Mouse (Mus musculus): ENCODE results near the gene Stk39.

Gene Stk39

DNA sequence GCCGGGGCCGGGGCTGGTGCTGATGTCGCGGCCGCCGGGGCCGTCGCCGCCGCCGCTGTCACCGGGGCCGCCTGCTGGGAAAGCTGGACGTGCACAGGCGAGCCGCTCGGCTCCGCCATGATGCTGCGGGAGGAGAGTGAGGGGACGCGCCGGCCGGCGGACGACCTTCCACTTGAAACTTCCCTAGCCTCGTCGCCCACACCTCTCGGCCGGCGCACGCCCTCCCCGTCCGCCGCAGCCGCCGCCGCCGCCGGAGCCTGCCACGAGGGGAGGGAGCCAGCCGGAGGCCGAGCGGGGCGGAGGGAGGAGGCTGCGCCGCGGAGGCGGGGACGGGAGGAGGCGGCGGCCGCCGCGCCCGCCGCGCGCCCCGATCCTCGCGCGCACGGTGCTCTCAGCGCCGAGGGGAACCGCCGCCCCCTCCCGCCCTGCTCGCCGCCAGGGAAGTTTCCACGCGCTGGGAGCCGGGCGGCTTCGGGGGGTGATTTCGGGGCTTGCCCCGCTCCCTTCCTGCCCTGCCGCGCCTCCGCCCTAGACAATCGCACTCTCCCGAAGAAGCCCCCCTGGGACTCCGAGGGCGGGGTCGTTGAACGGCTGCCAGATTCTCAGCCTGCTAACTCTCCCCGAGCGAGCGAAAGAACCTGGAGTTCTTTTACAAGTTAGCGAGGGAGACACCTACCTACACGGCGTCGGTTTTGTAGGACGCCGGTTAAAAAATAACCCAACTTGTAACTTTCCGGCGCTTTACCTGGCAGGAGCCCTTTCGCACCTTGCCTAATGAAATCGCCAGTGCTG is at the start of gene Stk39:
Gene Stk39 (minus strand): TSS at position 510 of the 792 bp plus-strand sequence.
- peak; percentile 82 to 84 for DNase-seq

DNA sequence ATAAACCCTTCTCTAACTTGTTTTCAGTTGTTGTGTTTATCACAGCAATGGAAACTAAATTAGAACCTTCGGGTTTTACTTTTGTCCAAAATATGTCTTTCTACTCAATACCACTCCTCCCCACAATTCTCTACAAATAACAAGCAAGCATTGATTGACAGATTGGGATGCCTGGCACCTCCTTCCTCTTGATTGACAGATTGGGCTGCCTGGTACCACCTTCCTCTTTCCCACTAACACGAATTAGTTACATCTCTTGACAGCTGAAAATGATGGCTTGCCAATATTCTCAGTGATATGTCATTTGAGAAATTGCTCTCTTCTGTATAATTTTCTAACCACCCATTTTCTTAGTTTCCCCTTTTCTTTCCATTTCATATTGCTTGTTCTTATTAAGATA is 43.3 kb upstream of the Stk39 start:
- no peak for DNase-seq

DNA sequence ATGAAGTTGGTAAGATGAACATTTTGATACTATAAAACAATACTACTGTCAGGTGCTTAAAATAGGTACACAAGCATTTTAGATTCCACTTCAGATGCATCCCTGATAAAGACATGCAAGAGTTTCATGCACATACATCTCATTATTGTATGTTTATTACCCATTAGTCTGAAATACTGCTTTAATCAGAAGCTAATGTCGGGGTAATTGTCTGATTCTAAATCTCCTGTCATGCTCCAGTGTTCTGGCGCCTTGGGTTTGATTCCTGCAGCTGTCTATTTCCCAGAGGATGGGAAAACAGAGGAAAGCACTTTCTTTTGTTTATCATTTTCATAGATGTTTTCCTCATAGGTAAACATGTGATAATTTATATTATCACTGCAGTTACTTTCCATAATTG is 31.1 kb upstream of the Stk39 start:
- DNase-seq = no peak

DNA sequence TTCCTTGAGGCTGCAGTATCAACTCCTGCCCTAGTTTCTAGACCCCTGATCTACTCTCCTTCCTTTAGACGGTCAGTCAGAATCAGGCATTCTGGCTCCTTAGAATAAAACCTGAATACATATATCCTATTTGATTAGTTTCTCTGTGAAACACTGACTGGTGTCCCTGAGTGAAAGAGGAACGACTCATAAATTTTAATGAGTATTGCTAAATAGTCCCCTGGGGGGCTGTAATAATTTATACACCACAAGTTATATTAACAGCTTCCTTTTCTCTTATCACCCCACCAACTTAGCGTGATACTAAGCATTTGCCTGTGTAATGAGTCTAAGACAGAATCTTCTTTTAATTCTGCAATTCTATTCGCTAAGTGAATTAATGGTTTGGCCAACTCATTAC is 30.7 kb upstream of the Stk39 start:
- no peak for DNase-seq

DNA sequence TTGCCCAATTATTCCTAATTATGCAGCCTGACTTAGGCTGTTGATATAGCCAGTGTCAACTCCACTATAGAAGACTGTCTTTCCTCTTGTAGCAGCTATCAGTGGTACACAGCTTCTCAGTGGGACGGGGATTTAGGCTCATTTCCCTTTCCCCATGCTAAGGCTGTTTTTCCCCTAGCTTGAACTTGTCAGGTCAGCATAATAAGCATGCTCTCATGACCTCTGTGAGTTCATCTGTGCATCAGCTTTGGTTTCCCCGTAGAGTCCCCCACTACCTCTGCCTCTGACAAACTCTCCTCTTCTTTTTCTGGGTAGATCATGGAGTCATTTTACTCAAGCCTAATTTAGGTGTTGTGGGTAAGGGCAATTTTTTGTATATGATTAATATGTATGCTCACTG is 30.2 kb upstream of the Stk39 start:
- DNase-seq = no peak

DNA sequence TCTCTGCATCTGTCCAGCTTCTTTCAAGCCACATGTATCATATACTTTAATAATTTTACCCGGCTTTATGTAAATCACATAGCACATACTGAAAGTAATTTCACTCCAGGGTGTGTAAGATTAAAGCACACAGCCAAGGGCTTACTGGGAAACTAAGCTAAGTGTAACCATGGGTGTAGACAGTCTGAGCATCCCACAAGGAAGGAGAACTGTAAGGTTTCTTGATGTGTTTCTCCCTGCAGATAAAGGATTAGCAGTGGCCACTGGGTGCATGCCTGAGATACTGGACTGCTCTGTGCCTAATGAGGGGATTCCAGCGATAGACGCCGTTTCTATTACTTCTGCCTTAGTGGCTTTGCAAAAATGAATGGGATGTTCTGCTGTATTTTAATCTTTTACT is 14.2 kb upstream of the Stk39 start:
- DNase-seq = no peak

DNA sequence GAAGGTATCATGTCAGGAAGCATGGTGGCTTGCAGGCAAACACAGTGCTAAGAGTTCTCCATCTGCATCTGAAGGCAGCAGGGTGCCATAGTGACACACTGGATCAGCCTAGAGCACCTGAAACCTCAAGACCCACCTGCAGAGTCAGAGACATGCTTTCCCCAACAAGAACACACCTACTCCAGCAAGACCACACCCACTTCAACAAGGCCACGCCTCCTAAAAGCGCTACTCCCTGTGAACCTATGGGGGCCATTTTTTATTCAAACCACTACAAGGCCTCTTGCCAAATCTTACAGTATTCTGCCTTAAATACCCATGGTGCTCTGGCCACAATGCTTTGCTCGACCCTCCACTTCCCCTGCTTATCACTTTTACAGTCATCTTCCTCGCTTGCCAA is 13.1 kb upstream of the Stk39 start:
- DNase-seq = peak in 1 of 2 experiments; percentile 18

DNA sequence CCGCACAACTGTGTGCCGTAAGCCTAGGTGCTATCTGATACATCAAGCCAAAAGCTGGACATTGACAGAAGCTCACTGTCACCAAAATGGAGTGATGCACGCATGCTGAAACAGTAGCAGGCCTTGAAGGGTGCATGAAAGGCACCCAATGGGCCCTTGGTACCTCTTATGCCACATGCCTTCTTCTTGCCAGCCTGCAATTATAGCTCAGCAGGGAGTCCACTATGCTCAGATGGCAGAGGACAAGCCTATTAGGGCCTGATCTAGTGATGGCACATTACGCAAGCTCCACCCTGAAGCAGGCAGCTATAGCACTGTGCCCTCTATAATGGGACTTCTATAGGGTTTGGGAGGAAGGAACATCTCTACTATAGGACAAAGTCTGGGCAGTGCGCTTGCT is 10.8 kb upstream of the Stk39 start:
- no peak for DNase-seq

DNA sequence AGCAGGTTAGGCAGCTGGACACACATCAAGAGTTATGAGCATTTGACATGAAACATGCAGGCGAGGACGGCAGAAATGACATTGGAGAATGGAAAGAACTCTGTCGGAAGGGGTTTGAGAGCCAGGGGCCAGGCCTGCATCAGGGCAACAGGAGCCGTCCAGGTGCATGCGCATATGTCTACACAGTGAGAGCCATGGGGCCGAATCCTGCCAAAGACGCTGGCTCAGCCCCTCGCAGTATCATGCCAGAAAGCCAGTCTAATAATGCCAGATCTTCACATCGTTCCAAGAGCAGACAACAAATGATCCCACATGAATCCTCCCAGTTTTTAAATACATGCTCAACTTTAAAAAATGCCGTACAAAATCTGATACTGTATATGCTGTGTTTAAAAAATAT is 7.8 kb upstream of the Stk39 start:
- DNase-seq = no peak

DNA sequence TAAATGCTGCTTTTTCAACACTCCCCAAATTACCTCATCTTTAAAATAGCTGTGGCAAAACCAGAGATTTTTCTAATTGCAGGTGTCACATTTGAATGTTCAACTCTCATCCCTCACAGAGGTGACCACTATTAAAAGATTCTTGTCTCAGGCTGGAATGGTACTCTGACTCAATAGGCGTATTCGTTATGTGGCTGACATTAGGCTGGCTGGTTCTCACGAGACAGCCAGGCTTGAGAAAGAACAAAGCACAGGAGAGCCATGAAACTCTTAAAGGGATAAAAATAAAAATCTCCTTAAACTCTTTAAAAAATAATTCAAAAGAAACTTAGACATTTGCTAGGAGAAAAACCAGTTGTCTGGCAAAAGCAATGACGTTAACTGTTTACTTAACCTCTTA is 853 bp upstream of the Stk39 start:
- DNase-seq = no peak

DNA sequence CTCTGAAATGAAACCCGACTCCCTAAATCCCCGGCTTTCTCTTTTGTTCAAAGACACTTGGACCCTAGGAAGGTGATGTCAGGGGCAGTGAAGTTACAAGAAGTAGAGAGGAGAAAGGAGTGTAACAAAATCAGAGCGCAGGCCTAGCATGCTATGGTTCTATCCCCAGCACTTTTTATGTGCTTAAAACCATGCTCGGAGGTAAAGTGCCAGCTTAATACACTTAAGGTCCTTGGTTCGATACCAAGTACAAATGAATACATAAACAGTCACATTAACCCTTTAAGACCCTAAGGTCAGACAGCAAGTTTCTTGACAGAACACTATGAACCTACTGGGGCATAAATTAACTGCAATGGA is 463 bp upstream of the Stk39 start:
- DNase-seq = no peak

DNA sequence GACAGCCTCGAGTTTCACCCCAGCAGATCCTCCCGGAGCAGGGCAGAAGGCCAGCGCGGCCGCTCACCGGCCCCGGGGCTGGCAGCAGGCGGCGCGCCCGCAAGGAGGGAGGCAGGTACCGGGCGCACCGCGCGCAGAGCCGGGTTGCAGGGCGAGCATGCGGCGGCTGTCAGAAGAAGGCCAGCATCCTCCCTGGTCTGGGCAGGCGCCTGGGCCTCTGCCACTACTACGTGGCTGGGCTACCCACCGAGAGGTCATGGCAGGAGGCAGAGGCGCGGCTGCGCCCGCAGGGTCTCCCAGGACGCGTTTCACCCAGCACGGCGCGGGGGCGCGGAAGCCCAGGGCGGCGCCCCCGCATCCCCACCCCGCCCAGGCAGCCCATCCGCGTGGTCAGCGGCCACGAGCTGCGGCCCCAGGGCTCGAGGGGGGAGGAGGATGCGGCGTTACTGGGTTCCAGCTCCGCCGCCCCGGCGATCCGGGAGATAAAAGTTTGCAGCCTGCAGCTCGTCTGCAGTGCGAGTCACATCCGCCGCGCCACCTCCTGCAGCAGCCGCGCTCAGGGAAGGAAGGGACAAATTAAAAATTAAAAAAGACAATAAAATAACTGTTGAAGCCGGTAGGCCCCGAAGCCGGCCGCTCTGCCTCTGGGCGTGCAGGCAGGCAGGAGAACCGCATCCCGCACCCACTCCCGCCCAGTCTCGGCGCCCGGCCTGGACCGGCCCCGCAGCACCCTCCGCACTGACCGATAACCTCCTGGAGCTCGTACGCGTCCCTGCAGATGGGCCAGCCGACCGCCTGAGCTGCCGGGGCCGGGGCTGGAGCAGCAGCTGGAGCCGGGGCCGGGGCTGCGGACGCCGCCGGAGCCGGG is 943 bp downstream of the Stk39 start:
- DNase-seq = peak; percentile 42 to 54

DNA sequence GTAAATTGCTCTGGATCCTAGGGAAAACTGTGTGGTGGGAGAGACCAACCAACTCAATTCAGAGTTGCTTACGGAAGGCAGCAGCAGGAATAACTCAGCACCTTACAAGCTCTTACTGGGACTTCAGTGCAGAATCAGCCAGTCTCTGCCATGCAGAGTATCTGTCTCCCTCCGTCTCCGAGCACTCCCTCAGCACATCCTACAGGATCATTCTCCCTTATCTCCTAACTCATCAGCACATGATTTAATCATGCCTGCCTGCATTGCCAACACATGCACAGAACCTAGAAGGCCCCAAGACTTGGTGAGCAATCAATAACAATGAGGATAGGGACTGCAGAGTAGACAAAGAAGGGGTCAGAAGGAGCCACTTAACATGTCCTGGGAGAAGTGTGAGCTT is 2.6 kb downstream of the Stk39 start:
- no peak for DNase-seq

DNA sequence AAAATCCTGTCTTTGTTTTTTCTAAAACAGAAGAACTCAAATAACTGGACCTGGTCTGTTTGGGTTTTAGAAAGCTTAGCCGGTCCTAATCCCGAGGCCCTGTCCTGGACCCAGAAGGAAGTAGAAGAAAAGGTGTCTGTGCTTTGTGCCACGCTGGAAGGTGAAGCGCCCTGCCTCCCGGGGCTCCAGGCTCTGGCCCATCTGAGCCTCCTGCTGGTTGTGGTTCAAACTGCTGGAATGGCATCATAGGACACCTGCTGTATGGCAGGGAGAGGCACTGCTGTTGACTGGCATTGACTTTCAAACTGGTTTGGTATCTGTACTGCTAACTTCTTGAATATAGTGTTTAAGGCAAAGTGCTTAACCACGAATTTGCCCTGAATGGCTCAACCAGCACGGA is 3.4 kb downstream of the Stk39 start:
- DNase-seq = peak; percentile 27 to 48

DNA sequence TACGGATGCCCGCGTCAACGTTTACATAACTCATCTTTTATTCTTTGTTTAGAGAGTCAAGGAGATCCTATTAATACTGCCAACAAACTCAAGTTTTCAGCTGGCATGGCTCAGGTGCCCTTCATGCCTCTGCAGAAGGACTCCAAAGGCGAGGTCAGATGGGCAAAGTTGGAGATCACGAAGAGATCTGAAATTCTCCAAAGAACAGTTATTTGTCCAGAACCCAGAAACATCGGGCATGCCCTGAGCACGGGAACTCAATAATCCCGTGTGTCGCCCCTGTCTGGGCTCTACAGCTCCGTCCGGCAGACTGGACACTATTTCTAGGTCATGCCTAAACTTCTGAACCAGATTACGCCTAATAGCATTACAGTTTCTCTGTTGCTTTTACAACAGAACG is 3.8 kb downstream of the Stk39 start:
- DNase-seq = no peak

DNA sequence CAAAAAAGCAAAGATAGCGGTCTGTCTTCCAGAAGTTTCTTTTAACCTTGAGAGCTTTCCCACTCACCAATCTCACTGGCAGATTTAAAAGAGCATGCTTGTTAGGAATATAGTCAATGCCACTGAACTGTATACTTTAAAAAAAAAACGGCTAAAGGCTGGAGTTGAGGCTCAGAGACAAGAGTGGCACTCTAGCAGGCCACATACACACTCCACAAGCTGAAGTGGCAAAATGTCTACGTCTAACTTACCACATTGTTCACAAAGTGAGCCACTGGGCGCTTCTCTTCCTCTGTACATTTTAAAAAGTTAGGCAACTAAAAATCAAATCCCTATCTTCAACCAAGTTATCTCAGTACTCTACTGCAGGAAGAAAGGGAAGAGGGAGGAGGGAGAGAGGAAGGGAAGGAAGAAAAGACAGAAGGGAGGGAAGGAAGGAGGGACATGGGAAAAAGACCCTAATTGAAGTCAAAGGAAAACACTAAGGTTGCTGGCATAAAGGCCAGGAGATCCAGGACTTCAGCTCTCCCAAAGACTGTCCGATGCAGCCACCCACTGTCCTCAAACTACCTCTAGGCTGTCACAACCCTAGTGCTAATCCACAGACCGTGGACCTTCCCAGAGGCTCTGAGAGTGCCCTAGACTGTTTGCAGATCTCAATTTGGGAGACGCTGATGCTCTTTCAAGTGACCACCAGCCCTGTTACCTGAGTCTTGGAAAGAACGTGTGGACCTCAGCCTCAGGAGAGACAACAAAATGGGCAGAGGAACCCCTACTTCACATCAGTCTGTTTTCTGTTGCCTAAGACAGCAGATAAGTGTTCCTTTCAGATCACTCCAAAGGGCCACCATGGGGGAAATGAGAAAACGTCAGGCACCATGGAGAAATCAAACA is 4.7 kb downstream of the Stk39 start:
- DNase-seq = no peak

DNA sequence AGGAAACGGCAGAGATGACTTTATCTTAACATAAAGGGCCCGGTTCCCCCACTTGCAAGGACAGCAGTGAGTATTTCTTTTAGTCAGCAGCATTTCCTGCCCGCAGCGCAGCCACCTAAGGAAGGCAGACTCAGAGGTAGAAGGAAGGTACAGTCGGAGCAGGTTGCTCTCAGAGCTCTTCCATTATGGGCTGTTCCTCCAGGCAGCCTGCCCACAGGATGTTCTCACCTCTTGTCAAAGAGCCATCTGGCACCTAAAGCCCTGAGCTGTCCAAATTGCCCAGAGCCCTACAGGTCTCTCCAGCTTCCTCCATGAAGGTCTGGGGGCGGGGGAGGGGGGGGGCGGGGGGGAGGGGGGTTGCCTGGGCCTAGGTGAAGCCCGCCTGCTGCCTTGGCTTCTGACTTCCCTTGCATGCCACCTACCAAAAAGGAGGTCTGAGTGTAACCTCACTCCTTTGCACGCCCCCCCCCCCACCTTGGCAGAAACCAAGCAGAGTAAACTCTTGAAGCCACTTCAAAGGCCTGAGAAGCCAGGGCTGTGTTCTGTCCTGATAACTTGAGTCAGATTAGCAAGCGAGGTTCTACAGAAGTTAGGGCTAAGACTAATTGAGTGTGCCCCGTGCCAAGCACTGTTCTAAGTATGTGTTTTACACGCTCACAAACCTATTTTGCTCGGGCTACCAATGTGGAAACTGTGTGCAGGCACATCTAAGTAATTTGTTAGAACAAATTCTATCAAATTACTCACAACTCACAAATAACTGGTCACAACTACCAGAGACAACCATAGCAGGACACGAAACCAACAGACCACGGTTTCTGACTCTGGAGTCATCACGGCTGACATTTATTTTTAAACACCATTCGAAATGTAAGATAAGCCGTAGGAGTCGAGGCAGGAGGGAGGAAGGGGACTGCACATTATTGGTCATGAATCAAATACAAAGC is 5.7 kb downstream of the Stk39 start:
- peak; percentile 24 to 38 for DNase-seq

DNA sequence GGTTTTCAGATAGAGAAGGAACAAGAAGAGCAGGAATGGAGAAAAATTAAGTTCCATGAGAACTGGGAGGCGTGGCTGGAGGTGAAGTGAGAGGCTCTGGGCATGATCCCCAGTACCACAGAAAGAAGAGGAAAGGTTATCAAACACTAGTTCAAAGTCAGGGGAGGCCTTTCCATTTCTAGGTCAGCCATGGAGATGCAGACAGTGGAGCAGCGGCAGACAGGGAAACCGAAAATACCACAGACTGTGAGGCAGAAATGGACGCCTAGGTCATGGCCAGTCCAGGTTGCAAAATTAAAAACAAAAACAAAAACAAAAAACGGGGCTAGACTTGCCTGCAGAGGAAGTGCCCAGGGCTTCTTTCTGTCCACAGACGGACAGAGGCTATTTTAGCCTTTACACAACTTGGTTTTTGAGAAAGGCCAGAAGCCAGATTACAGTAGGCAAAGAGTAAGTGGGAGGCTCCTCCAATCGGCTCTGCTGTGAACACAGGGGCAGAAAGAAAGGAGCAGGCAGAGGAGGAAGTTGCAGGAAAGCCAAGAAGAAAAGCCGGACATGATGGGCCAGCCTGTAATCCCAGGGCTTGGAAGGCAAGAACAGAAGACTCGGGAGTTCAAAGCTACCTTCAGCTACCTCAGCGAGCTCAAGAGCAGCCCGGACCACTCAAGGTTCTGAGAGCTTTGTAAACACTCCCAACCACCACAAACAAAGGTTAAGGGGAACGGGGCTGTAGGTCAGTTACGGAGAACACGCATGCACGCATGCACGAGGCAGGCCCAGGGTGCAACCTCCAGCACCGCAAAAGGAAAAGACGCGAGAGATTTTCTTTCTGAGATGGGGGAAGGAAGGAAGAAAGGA is 6.6 kb downstream of the Stk39 start:
- no peak for DNase-seq

DNA sequence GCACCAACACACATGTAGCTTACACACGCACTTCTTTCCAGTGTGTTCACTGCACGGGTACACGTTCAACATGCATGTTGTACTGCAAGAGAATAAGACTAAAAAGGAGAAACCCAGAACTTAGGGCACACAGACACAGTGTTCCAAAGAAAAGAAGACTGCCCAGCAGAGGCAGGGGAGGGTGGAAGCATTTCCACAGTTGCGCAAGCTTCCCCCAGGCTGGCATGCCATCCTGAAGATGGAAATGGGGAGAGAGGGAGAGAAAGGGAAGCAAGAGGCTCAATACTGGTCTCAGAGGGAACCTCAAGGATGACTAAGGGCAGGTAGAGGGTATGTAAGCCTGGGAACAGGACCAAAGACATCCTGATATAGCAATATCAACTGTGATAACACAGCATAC is 7.6 kb downstream of the Stk39 start:
- no peak for DNase-seq

DNA sequence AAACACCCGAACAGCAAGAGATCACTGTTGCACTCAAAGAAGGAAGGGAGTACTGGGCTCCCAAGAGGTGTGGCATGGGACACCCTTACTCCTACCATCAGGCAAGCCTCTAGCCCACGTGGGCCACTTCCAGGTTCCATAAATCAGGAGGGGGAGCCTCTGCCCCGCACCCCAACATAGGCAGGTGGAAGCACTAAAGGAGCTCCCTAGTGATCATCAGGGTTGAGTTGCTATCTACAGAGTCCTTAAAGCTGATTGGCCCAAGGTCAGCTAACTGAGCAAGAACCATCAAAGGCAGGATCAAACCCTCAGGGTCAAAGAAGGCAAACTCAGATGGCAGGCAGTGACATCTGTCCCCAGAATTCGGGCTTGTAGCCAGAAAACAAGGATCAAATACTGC is 8.3 kb downstream of the Stk39 start:
- DNase-seq = no peak

DNA sequence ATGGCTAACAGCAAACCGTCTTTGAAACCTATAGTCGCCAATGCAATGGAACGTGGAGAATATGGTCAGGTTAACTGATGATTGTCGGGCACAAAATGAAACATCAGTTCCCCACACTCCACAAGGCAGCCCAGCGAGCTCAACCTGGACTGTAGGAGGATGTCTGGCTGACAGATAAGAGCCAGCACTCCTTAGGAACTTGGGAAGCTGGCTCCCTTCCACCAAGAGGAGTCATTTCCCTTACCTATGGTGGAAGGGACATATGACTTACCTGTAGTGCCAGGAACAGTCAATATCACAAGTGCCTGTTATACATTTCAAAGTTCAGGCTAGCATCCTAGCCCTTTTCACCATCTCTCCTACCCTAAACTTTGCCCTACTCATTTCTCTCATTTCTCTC is 14.0 kb downstream of the Stk39 start:
- no peak for DNase-seq

Data from kidney, adult 8-10 months (tissue).